Mouse (Mus musculus) myocyte (in vitro differentiated cells): ENCODE measurements around the gene Arhgef3.

Experiments
- CEBPB ChIP-seq: IDR thresholded peaks from 2 replicates; pipeline ENCODE4 v1.6.1; 2011; ENCODE audit warnings: mild to moderate bottlenecking, moderate library complexity; ENCODE audit not compliant: poor library complexity, insufficient read depth, severe bottlenecking
- E2F4 ChIP-seq: IDR thresholded peaks from one replicate; pipeline ENCODE4 v1.6.1; 2011; ENCODE audit warnings: mild to moderate bottlenecking, control low read depth, moderate library complexity; ENCODE audit not compliant: insufficient read depth
- MAX ChIP-seq: IDR thresholded peaks from one replicate; pipeline ENCODE4 v1.6.1; 2011; ENCODE audit warnings: low read depth, mild to moderate bottlenecking, control low read depth
- MYOD1 ChIP-seq, 3 experiments: IDR thresholded peaks; one replicate each; pipeline ENCODE4 v1.6.1; 2011; ENCODE audit warnings: control low read depth in 2 of 3, low read depth in 2 of 3, mild to moderate bottlenecking in 2 of 3, moderate library complexity in 1 of 3; ENCODE audit not compliant: insufficient read length in 2 of 3, control insufficient read depth in 1 of 3
- MYOG ChIP-seq, 3 experiments: IDR thresholded peaks; one replicate each; pipeline ENCODE4 v1.6.1; 2011; ENCODE audit warnings: control low read depth in 2 of 3, low read depth in 2 of 3, mild to moderate bottlenecking in 2 of 3; ENCODE audit not compliant: insufficient read length in 2 of 3, control insufficient read depth in 1 of 3, insufficient read depth in 1 of 3
- POLR2A ChIP-seq: IDR thresholded peaks from one replicate; pipeline ENCODE4 v1.6.1; 2011; ENCODE audit warnings: low read depth, mild to moderate bottlenecking, control low read depth, moderate library complexity; ENCODE audit not compliant: insufficient read length
- POLR2AphosphoS2 ChIP-seq: IDR thresholded peaks from one replicate; pipeline ENCODE4 v1.6.1; 2011; ENCODE audit warnings: low read depth, control low read depth; ENCODE audit not compliant: insufficient read length
- REST ChIP-seq: IDR thresholded peaks from one replicate; pipeline ENCODE4 v1.6.1; 2011; ENCODE audit warnings: mild to moderate bottlenecking, control low read depth, moderate library complexity; ENCODE audit not compliant: insufficient read depth, insufficient read length
- TCF12 ChIP-seq: IDR thresholded peaks from one replicate; pipeline ENCODE4 v1.6.1; 2011; ENCODE audit warnings: mild to moderate bottlenecking, control low read depth; ENCODE audit not compliant: poor library complexity, insufficient read depth, severe bottlenecking
- USF1 ChIP-seq: IDR thresholded peaks from one replicate; pipeline ENCODE4 v1.6.1; 2011; ENCODE audit warnings: low read depth, mild to moderate bottlenecking, control low read depth, moderate library complexity

DNA sequence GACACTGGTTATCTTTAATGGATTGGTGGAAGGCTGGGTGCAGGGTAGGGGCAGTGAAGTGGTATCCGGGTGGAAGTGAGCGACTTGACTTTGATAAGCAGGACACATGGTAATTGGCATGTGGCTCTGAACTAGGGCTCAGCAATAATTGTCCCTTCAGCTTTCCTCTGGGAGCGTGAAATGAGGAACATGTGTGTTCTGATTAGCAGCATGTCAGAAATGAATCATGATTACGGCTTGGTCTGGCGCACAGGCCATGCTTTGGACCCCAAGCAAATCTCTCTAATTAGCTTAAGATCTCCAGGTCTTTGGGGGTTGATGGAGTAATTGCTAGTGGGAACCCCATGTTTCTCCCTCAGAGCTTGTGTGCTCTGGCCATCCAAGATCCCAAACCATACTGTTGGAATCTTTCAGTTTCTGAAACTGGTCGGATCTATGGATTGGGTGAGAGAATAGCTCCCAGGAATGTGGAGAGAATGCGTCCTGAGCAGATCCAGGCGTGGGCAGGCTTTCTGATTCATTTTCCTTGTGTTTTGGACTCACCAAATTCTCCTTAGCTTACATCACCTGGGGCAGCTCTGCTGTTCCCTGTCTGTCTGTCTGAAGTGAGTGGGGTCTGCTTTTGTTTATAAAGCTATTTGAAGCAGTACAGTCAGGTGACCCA is 45.1 kb upstream of the Arhgef3 start:
- TF ChIP-seq POLR2A (no peak), POLR2AphosphoS2 (no peak), USF1 (no peak), REST (no peak), MAX (no peak), MYOD1 (IDR thresholded peaks at IDR 0.05; ENCODE audit: control insufficient read depth in 1 of 3, insufficient read length in 2 of 3, low read depth in 2 of 3) (no peak), E2F4 (no peak), MYOG (IDR thresholded peaks at IDR 0.05; ENCODE audit: control insufficient read depth in 1 of 3, insufficient read depth in 1 of 3, insufficient read length in 2 of 3, low read depth in 2 of 3) (no peak), TCF12 (no peak), CEBPB (no peak)
